Mouse (Mus musculus): Measurements from ENCODE around the gene Jak3. TPM values are rescaled to one million over a fixed set of nuclear protein-coding genes. Genes with fewer than 3 reads are reported as not detected.

The Jak3 gene
- total and polyA plus RNA-seq, 3 experiments = 13.3 to 47.1 (median 37.8) TPM

GRCm38 (mm10) chr8:71687616-71688015, 11.5 kb downstream of the Jak3 start:
- Histone ChIP-seq H3K4me1 (ENCODE audit: control insufficient read depth in 1 of 2, insufficient read depth in 2 of 2) (no peaks in the 10 kb centered on the region), H3K36me3 (replicated peaks in 1 of 2; ENCODE audit: control insufficient read depth in 1 of 2, insufficient read depth in 1 of 2, low read length in 1 of 2) (peaks cover 77 to 86% of the 10 kb centered on the region in 2 experiments), H3K9me3 (replicated peaks; ENCODE audit: low read length) (peaks cover 2% of the 10 kb centered on the region), H3K27ac (ENCODE audit: insufficient read depth, low read depth) (no peak overlapping the region), H3K9ac (ENCODE audit: insufficient read depth, low read depth) (no peak overlapping the region), H3K79me2 (replicated peaks; ENCODE audit: control insufficient read depth, extremely low read depth, insufficient read depth, poor library complexity, severe bottlenecking) (no peaks in the 10 kb centered on the region), H3K4me2 (ENCODE audit: insufficient read depth, low read depth, poor library complexity, severe bottlenecking) (no peak overlapping the region), H3K4me3 (replicated peaks in 1 of 3; ENCODE audit: low read depth in 2 of 3, low read length in 2 of 3, poor library complexity in 1 of 3) (no peak overlapping the region), H3K27me3 (replicated peaks) (no peaks in the 10 kb centered on the region)
- no peak for DNase-seq (ENCODE audit: extremely low read depth)
- in situ Hi-C loops (cut with MboI; ENCODE audit: low pct_ligation_motif_present, low pct_unique_long_range_greater_than_20kb, low sequenced_read_pairs) (no loop called here), dilution Hi-C loops (cut with MboI; ENCODE audit: extremely low pct_ligation_motif_present, extremely low pct_unique_long_range_greater_than_20kb, low sequenced_read_pairs) (no loop called here)
- TF ChIP-seq TBP (conservative IDR thresholded peaks at IDR 0.05; ENCODE audit: low read depth, low read length) (no peak), ZC3H11A (IDR thresholded peaks at IDR 0.05; ENCODE audit: low read depth, low read length) (no peak), ZKSCAN1 (IDR thresholded peaks at IDR 0.05; ENCODE audit: borderline replicate concordance, low read depth, low read length) (no peak), USF1 (IDR thresholded peaks at IDR 0.05; ENCODE audit: low read depth, low read length) (no peak), NRF1 (IDR thresholded peaks at IDR 0.05; ENCODE audit: low read depth, low read length) (no peak), IRF4 (IDR thresholded peaks at IDR 0.05; ENCODE audit: low read depth, low read length) (no peak), MXI1 (IDR thresholded peaks at IDR 0.05; ENCODE audit: low read depth, low read length) (no peak), POLR2A (IDR thresholded peaks at IDR 0.05; ENCODE audit: low read depth, low read length) (no peak), POLR2AphosphoS2 (IDR thresholded peaks at IDR 0.05; ENCODE audit: low read depth, low read length) (no peak), UBTF (IDR thresholded peaks at IDR 0.05; ENCODE audit: low read depth, low read length) (no peak), CHD1 (IDR thresholded peaks at IDR 0.05; ENCODE audit: low read depth, low read length) (no peak), USF2 (conservative IDR thresholded peaks at IDR 0.05; ENCODE audit: low read depth, low read length) (no peak), NELFE (IDR thresholded peaks at IDR 0.05; ENCODE audit: low read depth, low read length) (no peak), MAX (IDR thresholded peaks at IDR 0.05; ENCODE audit: low read length) (no peak), JUND (conservative IDR thresholded peaks at IDR 0.05; ENCODE audit: low read depth, low read length) (no peak), HCFC1 (IDR thresholded peaks at IDR 0.05; ENCODE audit: low read depth, low read length) (no peak), GABPA (IDR thresholded peaks at IDR 0.05; ENCODE audit: insufficient replicate concordance, low read depth, low read length) (no peak), EP300 (IDR thresholded peaks at IDR 0.05; ENCODE audit: low read length) (no peak), RCOR1 (conservative IDR thresholded peaks at IDR 0.05; ENCODE audit: low read depth, low read length) (no peak)

- dilution Hi-C loops (cut with MboI; ENCODE audit: extremely low pct_ligation_motif_present, extremely low pct_unique_long_range_greater_than_20kb, low sequenced_read_pairs) = no loop called here
- no peaks in the 10 kb centered on the region for H3K27me3 ChIP-seq (replicated peaks)
Measured at GRCm38 (mm10) chr8:71689028-71689427, 12.9 kb downstream of the Jak3 start, which contains the start of gene Insl3. TSS of gene Insl3 (plus strand) at chr8:71689214.

More at GRCm38 (mm10) chr8:71689028-71689427, 12.9 kb downstream of the Jak3 start, which contains the start of gene Insl3:
- no peaks in the 10 kb centered on the region for H3K4me1 ChIP-seq (ENCODE audit: control insufficient read depth in 1 of 2, insufficient read depth in 2 of 2)
- DNase-seq (ENCODE audit: extremely low read depth) = no peak
- H3K9me3 ChIP-seq (replicated peaks; ENCODE audit: low read length) = peaks cover 12% of the 10 kb centered on the region
- TF ChIP-seq MAX (IDR thresholded peaks at IDR 0.05; ENCODE audit: low read length) (no peak), EP300 (IDR thresholded peaks at IDR 0.05; ENCODE audit: low read length) (no peak), SMC3 (IDR thresholded peaks at IDR 0.05; ENCODE audit: low read depth, low read length) (no peak), NRF1 (IDR thresholded peaks at IDR 0.05; ENCODE audit: low read depth, low read length) (no peak), POLR2A (IDR thresholded peaks at IDR 0.05; ENCODE audit: low read depth, low read length) (no peak), CHD1 (IDR thresholded peaks at IDR 0.05; ENCODE audit: low read depth, low read length) (no peak), USF2 (conservative IDR thresholded peaks at IDR 0.05; ENCODE audit: low read depth, low read length) (no peak), TBP (conservative IDR thresholded peaks at IDR 0.05; ENCODE audit: low read depth, low read length) (no peak), KAT2A (IDR thresholded peaks at IDR 0.05; ENCODE audit: insufficient replicate concordance, low read length) (no peak), ZKSCAN1 (IDR thresholded peaks at IDR 0.05; ENCODE audit: borderline replicate concordance, low read depth, low read length) (no peak), MEF2A (IDR thresholded peaks at IDR 0.05; ENCODE audit: borderline replicate concordance, low read depth, low read length) (no peak), TCF12 (IDR thresholded peaks at IDR 0.05; ENCODE audit: low read depth, low read length) (no peak), IRF4 (IDR thresholded peaks at IDR 0.05; ENCODE audit: low read depth, low read length) (no peak), MYC (IDR thresholded peaks at IDR 0.05; ENCODE audit: low read depth, low read length) (no peak), ZC3H11A (IDR thresholded peaks at IDR 0.05; ENCODE audit: low read depth, low read length) (no peak), ZNF384 (IDR thresholded peaks at IDR 0.05; ENCODE audit: low read depth, low read length) (no peak), GABPA (IDR thresholded peaks at IDR 0.05; ENCODE audit: insufficient replicate concordance, low read depth, low read length) (no peak), RCOR1 (conservative IDR thresholded peaks at IDR 0.05; ENCODE audit: low read depth, low read length) (no peak), PAX5 (IDR thresholded peaks at IDR 0.05; ENCODE audit: low read length) (no peak)
- no peak within 1 kb of the TSS for H3K4me2 ChIP-seq (ENCODE audit: insufficient read depth, low read depth, poor library complexity, severe bottlenecking)
- no peak within 1 kb of the TSS for H3K9ac ChIP-seq (ENCODE audit: insufficient read depth, low read depth)
- in situ Hi-C loops (cut with MboI; ENCODE audit: low pct_ligation_motif_present, low pct_unique_long_range_greater_than_20kb, low sequenced_read_pairs) = no loop called here
- no peak within 1 kb of the TSS for H3K27ac ChIP-seq (ENCODE audit: insufficient read depth, low read depth)
- H3K4me3 ChIP-seq (replicated peaks in 1 of 3; ENCODE audit: low read depth in 2 of 3, low read length in 2 of 3, poor library complexity in 1 of 3) = no peak within 1 kb of the TSS
- no peaks in the 10 kb centered on the region for H3K79me2 ChIP-seq (replicated peaks; ENCODE audit: control insufficient read depth, extremely low read depth, insufficient read depth, poor library complexity, severe bottlenecking)
- H3K36me3 ChIP-seq (replicated peaks in 1 of 2; ENCODE audit: control insufficient read depth in 1 of 2, insufficient read depth in 1 of 2, low read length in 1 of 2) = peaks cover 65 to 82% of the 10 kb centered on the region in 2 experiments
